Mouse (Mus musculus) embryonic fibroblast, embryonic 13.5 days (primary cell): ENCODE results near the gene Maml1.

Experiments
- CTCF ChIP-seq: IDR thresholded peaks from 2 replicates; pipeline ENCODE4 v1.5.1; 2011; ENCODE audit warnings: mild to moderate bottlenecking, control low read depth, low read length, moderate library complexity, borderline replicate concordance; ENCODE audit not compliant: insufficient read depth
- POLR2A ChIP-seq: IDR thresholded peaks from 2 replicates; pipeline ENCODE4 v1.6.1; 2011; ENCODE audit warnings: low read depth, mild to moderate bottlenecking, control low read depth, low read length, moderate library complexity

DNA sequence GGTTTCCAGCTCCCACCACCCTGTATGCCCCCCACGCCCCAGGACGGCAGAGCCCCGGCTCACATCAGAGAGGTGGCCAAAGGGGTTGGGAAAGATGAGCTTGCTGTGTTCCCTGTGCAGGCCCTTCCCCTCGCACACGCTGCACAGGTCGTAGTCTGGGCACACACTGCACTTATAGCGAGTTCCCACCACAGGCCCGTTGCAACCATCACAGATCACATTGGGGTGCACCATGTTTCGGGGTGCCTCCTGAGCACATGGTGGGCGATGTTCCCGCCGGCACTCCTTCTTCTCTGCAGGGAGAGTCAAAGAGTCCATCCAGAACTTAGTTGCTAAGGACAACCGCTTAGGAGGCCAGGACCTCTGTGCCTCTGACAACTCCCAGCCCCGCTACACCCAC is 84.8 kb downstream of the Maml1 start:
- TF ChIP-seq CTCF (no peak), POLR2A (no peak)
